Mouse (Mus musculus) frontal cortex, postnatal 25 days (tissue): Measurements from ENCODE around the gene Col26a1.
"Not testable (repeated sequence)": the region's sequence is repeated elsewhere in the genome, so short reads cannot be mapped to it uniquely, and the experiment has no call there.

Experiments
- DNase-seq, 2 experiments: peaks; one replicate each; pipeline ENCODE4 v3.0.0; 2022; ENCODE audit warnings: low spot score in 2 of 2

Col26a1 gene

DNA sequence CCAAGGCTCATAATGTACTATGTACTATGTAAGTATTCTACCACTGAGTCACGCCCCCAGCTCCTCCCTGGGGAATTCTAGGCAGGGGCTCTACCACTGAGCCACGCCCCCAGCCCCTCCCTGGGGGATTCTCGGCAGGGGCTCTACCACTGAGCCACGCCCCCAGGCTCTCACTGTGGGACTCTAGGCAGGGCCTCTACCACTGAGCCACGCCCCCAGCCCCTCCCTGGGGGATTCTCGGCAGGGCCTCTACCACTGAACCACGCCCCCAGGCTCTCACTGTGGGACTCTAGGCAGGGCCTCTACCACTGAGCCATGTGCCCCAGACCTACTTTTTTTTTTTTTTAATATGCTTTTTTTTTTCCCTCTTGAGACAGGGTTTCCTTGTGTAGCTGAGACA, 129.8 kb downstream of the Col26a1 start:
- not testable (repeated sequence) for DNase-seq

DNA sequence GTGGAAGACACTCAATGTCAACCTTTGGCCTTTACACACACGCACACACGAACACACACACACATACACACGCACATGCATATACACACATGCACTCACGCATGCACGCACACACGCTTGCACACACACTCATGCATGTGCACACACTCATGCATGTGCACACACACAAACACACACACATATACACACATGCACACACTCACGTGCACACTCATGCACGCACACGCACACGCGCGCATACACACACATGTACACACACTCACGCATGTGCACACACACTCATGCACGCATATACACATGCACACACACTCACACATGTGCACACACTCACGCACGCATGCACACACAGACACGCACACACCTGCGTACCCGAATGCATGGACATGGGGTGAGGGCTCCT, 130.9 kb downstream of the Col26a1 start:
- DNase-seq = no peak

DNA sequence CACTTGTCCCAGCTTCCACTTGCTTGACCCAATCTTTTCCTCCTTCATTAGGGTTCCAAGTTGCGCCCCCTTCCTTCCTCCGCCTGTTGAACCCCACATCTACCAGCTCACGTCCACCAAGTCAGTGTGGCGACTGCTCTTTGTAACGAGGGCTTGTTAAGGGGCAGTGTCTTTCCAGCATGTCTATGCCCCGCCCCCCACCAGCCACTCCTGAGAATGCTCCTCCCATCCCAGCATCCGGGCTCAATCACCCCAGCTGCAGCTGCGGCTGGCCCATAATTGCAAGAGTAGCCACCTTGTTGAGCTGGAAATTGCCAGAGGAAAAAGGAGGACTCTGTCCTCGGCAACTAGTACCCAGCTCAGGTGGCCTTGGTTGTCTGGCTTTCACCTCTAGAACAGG, 136.4 kb downstream of the Col26a1 start:
- no peak for DNase-seq

DNA sequence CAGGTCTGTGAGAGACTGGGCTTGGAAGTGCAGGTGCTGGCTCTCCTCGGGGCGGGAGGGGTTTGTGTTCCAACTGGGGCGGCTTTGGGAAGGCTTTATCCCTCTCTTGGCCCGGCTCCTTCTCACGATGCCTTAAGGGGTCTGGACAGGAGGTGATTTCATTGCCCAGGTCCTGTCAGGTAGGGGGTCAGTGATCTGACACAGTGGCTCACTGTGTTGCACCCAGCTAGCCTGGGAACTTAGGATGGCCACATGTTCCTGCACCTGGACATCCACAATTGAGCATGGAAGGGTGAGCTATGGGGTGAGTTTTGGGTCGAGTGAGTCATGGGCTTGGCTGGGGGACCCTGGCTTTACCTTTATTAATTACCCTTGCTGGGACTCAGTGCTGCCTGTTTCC, 144.1 kb downstream of the Col26a1 start:
- DNase-seq = no peak

DNA sequence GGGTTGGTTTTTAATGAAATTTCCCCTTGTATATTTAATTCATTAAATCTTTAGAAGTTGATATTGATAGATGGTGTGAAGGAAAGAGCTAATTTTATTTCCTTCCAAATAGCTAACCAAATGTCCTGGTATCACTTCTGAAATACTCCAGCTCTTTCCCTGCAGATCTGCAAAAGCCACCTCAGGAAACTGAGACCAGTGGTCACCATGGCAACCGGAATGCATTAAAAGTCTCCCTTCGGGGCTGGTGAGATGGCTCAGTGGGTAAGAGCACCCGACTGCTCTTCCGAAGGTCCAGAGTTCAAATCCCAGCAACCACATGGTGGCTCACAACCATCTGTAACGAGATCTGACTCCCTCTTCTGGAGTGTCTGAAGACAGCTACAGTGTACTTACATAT, 156.7 kb downstream of the Col26a1 start:
- not testable (repeated sequence) for DNase-seq

DNA sequence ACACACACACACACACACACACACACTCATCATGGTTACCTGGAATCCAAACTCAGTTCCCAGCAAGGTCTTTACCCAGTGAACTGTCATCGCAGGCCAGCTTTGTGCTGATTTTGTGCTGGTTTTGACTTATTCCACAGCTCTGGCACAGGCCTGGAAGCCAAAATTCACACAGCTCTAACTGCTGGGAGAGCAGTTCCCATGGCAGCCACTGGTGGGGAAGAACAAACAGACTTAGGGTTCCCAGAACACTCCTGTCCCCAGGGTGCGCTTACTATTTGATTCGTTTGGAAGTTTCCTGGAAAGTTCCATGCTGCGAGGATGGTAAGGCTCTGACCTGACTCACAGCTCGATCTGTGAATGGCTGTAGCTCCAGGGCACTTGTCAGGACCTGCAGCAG, 161.4 kb downstream of the Col26a1 start:
- DNase-seq = no peak

DNA sequence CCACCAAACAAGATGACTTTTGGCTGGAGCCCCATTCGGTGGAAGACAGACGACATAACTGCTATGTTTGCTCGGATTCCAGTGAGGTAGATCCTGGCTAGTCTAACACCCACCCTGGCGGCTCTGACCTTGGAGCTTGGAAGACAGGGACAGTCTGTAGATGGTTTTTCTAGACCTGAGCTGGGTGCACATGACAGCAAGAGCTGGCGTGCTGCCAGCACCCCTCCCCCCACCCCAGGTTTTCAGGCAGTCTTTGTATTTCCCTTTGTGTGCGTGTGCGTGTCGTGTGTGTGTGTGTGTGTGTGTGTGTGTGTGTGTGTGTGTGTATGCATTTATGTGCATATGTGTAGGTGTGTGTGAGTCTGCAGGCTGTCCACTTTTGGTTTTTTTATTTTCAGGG, 164.4 kb downstream of the Col26a1 start:
- DNase-seq = no peak

DNA sequence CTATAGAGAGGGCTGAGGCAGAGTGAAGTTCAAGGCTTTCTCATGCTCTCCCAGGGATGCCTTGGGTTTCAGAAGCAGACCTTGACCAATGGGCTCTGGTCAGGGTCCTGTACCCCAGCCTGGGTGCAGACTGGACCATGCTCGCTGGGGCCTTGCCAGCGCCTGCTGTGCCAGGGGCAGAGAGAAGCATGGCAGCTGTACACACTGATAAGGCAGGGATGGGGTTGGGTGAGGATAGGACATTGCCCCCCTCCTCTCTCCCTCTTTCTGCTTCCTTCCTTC, 165.5 kb downstream of the Col26a1 start:
- DNase-seq = no peak

DNA sequence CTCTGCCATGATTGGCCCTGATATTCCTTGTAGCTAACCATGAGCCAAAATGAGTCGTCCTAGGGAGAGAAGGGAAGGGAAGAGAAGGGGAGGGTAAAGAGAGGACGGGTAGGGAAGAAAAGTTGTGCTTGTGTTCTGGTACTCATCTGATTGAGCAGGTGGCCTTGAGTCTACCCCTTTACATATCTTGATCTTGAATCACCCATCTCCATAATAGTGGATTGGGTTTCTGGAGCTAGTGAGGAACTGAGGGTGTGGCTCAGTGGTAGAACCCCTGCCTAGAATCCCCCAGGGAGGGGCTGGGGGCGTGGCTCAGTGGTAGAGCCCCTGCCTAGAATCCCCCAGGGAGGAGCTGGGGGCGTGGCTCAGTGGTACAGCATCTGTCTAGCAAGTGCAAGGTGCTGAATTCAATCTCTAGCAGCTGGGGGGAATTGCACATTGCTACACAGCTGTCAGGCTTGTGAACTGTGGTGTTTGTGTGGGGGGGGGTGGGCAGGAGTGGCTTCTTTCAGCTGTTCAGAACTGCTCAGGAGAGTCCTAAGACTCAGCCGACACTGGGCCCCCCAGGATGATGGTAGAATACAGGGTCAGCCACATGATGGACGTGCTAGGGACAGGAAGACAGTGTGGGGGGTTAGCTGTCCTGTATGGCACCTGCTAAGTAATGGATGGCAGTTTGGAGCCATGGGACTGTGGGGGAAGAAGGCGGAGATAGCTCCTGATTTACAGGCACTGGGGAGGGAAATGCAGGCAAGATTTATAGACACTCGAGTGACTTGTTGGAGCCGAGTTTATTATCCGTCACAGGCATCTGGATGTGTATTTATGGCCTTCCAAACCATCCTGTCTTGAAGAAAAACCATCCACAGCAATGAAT, 166.1 kb downstream of the Col26a1 start:
- no peak for DNase-seq

DNA sequence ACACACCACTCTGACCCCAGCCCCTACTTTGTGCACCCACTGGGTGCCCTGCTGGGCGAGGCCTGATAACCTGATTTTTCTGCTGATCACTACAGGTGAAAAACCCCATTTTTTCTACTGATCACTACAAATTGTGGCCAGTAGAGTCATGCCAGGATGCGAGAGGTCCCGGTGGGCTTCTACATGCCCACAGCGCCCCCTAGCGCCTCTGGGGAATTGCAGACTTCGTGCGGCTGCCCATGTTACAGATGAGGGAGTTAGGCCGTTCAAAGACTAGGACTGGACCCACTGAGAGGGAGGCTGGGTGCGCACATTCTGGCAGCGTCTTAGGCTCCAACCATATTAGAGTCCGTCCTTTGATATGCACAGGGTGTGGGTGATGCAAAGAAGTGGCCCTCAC, 168.1 kb downstream of the Col26a1 start:
- DNase-seq = no peak

DNA sequence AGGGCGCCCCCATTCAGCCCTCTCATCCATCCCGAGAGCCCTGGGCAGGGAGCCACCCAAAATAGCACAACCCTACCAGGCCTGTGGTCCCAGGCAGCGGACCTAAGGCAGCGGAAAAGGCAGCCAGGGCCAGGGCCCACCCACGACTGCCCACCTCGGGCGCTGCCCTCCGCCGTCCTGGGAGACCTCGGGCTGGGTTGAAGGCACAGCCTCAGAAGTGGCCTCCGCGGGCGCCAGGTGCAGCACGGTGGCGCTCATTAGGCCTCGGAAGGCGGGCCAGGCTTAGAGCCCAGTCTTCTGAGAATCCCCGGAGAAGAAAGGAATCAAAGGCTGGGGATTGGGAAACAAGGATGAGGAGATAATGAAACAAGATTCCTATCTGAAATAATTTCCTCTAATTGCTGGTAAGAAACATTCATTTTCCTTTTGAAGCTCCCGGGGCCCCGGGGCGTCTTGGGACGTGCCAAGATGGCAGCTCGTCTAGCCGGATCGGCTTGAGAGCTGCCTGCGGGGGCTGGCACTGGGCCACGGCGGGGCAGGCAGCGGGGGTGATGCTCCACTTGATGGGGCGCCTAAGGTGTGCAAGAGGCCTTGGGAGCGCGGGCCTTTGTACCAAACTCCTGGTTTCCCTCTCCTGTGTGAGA, 168.7 kb downstream of the Col26a1 start:
- DNase-seq = no peak

DNA sequence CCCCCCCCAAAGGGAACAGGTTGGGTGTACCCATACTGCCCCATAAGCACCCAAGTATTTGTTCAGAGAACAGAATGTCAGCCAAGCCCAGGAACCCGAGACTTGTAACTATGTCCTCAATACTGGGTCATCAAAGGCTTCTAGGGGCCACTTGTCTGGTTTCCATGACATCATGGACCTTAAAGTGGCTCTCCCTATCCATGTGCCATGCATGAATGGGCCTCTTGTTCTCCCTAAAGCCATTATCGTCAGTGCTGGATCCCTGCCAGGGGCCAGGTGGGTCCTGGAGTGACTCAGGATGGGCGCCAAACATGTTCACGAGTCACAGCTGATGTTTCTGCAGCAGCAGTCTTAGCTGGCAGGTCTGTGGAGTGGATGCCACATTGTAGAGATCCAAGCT, 172.3 kb downstream of the Col26a1 start:
- no peak for DNase-seq

DNA sequence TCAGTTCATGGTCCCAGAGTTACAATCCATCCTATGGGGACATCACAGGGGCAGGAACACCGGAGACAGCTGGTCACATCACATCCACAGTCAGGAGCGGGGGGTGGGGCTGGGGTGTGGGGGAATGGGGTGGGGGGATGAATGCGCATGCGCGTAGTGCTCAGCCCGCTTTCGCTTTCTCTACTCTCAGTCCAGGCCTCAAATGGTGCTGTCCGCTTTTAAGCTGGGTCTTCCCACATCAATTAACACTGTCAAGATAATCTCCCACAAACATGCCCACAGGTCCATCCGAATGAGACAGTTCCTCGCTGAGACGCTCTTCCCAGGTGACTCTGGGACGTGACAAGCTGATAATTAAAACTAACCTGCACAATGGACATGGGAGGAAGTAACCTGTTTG, 174.9 kb downstream of the Col26a1 start:
- no peak for DNase-seq

DNA sequence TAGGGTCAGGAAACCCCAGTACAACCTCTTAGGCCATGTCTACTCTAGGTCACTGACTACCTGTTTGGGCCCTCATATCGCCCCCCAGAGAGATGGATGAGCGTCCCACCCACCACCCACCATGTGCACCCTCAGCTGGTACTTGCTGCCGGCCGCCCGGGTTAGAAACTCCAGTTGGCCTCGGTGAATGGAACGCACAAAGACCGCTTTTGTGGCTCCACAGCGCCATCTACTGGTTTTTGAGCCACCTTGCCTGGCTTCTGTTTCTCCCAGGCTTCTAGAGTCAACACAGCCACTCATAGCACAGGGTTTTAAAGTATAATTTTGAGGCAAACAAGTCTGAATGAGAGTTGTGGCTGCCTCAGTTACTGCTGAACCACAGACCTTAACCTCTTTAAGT, 176.2 kb downstream of the Col26a1 start:
- DNase-seq = peak; percentile 50 to 59

DNA sequence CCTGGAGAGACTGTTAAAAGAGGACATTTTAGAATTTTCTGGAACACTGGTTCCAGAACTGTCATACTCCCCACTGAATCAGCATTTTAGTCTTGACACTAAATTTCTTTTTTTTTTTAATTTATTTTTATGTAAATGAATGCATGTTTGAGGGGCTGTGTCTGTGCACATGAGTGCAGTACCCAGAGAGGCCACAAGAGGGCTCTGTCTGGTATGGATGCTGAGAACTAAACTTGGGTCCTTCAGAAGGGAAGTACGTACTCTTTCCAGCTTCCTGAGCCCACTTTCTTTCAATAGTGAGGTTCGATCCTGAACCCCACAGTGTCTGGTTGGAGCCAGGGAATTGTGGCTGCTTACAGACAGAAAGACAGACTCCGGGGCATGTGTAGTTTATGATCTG, 177.5 kb downstream of the Col26a1 start:
- DNase-seq = no peak

DNA sequence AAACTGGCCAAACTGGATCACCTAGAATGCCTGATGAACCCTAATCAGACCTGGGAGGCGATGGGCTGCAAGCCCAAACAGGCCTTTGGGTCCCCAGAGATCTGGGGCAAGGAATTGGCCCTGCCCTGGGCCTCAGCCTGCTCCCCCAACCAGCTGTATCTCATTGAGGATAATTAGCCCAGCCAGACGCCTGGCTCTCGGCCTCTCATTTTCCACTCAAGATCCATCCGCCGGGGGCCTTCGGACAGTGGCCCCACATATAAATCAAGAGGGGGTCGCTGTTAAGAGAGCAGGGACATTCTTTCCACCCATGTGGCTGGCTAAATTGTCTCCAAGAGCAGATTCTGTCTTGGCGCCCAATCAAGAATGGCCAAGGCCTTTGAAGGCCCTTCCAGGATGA, 178.9 kb downstream of the Col26a1 start:
- no peak for DNase-seq

DNA sequence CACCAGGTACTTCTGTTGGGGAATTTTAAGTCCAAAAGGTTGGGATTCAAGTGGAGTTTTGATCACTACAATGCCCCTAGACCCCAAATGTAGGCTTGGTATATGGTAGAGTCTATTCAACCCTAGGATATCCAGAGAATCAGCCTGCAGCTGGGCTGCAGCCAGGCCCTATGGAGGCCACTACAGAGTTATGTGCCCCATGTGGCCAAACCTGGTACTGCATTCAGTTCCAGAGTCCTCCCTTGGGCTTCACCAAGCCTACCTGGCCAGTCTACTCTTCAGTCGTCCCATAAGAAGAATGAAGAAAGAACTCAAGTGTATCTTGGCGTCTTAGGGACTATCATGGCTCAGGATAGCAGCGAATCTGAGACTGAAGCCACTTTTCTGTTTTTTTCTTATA, 179.3 kb downstream of the Col26a1 start:
- peak; percentile 57 to 61 for DNase-seq

DNA sequence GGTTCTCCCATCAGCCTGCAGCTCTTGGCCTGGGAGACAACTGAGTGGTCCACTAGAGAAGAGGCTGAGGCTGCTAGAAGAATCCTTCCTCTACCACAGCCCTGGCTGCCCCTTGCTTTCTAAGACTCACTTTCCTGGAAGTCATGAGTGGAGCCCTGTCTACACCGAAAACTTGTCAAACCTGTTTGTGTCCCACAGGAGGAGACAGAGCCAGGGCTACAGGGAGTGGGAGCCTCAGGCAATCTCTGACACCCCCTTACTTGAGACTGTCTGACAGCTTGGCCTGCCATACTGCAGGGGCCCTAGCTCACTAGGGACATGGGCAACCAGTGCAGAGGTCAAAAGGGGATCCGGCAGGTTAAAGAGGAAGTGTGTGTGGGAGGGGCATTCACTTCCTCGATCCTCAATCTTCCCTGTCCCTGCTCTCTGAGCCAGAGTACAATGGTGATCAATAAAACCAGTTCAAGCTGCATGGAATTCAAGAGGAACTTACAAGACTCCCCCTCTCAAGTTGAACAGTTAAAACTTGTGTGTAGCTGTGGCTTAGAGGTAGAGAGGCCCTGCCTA, 180.8 kb downstream of the Col26a1 start:
- no peak for DNase-seq

DNA sequence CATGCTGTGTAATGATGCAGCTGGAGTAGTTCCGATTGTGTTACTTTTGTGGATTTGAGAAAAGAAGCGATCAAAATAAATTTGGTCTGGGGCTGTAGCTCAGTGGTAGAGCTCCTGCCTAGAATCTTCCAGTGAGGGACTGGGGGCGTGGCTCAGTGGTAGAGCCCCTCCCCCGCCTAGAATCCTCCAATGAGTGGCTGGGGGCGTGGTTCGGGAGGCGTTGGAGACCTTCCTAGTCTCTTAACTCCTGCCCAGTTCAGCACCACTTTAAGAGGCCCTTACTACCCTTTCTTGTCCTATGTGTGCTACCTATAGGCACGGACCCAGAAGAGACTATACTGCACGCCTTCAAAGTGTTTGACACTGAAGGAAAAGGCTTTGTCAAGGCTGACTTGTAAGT, 185.4 kb downstream of the Col26a1 start:
- DNase-seq = no peak

DNA sequence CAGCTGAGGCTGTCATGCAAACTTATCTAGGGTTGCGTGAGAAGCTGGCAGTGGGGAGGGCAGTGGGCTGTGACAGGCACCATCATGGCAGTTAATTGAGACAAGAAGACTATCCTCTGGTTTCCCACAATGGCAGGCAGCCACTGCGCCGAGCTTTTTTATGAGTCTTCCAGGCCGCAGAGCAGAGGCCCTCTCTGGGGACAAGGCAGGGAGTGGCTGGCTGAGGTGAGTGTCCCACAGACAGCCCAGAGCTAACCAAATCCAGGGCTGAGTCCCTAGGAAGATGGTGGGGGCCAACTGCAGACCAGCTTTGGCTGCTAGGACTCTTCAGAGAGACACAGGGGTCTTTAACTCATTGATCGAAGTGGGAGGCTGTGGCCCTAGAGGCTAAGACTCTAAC, 186.5 kb downstream of the Col26a1 start:
- DNase-seq = no peak

DNA sequence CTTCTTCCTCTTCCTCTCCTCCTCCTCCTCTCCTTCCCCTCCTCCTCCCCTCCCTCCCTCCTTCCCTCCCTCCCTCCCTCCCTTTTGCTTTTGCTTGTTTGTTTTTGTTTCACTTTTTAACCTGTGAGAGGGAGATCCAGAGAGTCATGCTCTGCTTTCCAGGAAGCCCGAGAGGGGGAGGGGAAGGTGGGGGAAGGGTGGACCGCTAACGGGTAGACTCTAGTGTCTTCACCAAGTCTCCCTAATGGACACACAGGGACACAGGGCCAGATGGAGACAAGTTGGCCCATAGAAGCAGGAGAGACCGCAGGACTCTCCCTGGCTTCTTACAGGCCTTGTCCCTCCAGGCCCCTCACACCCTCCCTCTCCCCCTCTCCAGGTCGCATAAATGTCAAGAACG, 188.0 kb downstream of the Col26a1 start:
- DNase-seq = no peak

DNA sequence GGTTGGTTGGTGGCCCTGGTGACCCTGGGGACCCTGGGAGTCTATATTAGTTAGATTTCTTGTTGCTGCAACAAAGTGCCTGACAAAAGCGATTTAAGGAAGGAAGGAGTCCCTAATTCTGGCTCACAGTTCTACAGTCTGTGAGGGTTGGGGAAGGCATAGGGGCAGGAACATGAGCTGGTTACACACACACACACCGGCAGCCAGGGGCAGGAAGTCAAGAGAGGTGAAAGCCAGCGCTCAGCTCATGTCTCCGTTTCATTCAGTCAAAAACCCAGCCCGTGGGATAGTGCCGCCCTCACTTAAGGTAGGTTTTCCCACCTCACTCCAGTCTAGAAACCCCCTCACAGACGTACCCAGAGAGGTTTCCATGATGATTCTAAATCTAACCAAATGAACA, 189.6 kb downstream of the Col26a1 start:
- no peak for DNase-seq

DNA sequence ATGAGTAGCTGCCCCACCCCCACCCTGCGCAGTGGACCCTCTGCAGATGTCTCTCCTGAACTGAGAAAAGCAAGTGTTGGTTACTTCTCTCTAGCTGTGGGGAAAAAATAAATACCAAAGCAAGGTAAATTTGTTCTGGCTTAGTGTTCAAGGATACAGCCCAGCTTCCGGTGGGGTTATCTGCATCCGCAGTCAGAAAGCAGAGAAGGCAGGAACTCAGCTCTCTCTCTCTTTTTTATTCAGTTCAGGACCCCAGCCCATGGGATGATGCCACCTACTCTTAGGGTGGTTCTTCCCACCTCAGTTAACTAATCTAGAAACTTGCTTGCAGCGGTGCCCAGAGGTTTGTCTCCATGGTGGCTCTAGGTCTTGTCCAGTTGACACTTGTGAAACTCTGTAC, 190.2 kb downstream of the Col26a1 start, which contains the start of gene Myl10:
Myl10 (plus strand) TSS at position 363 of the 400 bp plus-strand sequence.
- no peak for DNase-seq
